Mouse (Mus musculus) kidney, adult 2 months (tissue): Measurements from ENCODE around the gene Adh6b.

Source experiments
- CTCF ChIP-seq: fragments of 200-500 bp; conservative IDR thresholded peaks from 2 replicates; pipeline ENCODE4 v1.5.1; 2011; ENCODE audit warnings: low read depth, mild to moderate bottlenecking, control low read depth, low read length, moderate library complexity, mixed read lengths; ENCODE audit not compliant: insufficient read depth, insufficient read length
- POLR2A ChIP-seq: fragments of 200-500 bp; IDR thresholded peaks from one replicate; pipeline ENCODE4 v1.6.1; 2011; ENCODE audit warnings: low read depth, low read length, control low read depth

- no peak for TF ChIP-seq CTCF
- TF ChIP-seq POLR2A, result no peak
Measured at GRCm38 (mm10) chr3:138341471-138341870, at the start of gene Adh6b.
